Mouse (Mus musculus) adrenal gland, adult 18-20 months (tissue): ENCODE results near the gene St5. TPM values are rescaled to one million over a fixed set of nuclear protein-coding genes. Genes with fewer than 3 reads are reported as not detected.

Experiments
- DNase-seq, 2 experiments: peaks; one replicate each; pipeline ENCODE4 v3.0.0; 2021 to 2022; ENCODE audit warnings: low spot score in 2 of 2
- total RNA-seq, 2 experiments: library from RNA; stranded (reverse); gene quantifications; 1 replicate in 1 of 2; 2 replicates in 1 of 2; pipeline ENCODE4 v1.2.3; 2021

Gene St5
- total RNA-seq, 2 experiments from 2014 or later, result 26.5 to 27.7 TPM

DNA sequence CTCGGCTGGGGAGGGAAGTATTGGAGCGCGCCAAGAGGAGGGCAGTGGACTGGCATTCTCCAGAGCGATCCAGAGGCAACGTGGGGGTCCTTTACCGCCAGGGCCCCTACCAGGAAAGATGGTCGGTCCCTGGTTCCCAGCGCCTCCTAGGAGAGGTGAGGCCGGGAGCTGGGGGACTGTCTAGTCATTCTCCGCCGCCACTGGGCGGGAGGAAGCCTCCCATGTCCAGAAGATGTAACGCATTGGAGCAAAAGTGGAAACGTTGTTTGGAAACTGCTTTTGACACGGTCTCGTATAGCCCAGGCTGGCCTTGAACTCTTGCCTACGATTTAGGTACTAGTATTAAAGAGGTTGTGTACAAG lies 592 bp upstream of the St5 start:
- DNase-seq, result no peak

DNA sequence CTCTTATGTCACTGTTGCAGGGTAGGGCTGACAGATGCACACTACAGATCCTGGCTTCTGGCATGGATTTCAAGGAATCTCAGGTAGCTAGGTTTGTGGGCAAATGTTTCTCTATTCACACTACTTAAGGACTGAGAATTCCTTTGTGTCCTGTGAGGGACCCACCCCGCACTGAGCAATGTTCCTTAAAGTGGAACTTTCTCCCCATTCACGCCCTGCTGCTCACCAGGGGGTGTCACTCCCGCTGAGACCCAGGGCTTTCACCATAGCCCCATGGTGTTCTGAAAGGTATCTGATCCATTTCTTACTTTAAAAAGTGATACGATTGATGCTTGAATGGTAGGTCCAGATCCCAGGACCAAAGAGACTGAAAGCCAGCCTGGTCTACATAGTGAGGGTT lies 684 bp downstream of the St5 start:
- no peak for DNase-seq

DNA sequence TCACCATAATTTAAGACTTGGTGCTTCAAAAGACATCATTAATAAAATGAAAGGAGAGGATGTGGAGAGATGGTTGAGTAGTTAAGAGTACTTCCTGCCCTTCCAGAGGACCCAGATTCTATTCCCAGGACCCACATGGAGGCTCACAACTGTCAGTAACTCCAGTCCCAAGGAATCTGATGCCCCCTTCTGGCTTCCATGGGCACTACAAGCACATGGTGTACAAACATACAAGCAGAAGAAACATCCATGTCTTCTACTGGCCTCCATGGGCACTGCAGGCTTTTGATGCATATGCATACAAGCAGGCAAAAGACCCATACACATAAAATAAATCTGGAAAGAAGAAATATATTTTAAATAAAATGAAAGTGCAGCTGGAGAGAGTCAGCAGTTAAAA lies 3.2 kb downstream of the St5 start:
- DNase-seq, result no peak

DNA sequence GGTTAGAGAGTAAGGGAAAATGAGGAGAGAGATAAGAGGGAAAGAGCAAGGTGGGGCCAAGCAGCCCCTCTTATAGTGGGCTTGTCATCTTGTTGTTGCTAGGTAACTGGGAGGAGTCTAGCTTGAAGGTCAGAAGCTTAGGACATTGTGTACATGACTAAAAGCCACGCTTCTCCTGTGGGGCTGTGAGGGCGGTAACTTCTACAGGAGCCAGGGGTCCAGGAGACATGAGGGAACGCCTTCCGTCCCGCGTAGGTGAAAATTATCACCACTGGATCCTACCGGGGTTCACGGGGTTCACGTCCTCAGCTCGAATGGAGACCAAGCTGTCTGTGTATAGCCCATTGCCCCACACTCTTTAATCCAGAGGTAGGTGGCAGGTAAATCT lies 8.1 kb downstream of the St5 start:
- DNase-seq, result no peak

DNA sequence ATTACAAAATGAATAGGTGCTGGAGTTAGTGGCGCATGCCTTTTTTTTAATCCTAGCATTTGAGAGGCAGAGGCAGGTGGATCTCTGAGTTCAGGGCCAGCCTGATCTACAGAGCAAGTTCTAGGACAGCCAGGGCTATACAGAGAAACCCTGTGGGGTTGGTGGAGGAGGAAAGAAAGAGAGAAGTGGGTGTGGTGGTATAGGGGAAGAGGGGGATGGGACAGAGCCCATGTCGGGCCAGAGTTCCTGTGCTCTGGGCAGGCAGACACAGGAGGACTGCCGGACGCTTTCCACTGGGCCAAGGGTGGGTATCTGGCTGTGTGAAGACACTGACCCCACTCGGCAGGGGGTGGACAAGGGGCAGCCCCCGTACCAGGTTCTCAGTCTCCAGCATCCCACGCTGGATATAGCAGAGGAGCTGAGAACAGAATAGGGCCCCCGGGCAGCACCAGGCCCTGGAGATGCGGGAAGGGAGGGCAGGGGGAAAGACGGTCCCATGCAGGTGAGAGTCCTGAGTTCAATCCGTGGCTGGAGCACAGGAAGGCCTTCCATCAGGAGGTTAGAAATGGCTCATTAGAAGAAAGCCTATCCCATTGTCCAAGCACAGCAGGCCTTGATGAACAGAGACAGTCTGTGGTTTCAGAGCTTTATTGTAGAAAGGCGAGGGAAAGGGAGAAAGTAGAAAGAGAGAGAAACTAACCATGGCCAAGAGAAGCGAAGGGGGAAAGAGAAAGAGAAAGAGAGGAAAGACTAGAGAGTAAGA lies 8.6 kb downstream of the St5 start:
- DNase-seq, result no peak

DNA sequence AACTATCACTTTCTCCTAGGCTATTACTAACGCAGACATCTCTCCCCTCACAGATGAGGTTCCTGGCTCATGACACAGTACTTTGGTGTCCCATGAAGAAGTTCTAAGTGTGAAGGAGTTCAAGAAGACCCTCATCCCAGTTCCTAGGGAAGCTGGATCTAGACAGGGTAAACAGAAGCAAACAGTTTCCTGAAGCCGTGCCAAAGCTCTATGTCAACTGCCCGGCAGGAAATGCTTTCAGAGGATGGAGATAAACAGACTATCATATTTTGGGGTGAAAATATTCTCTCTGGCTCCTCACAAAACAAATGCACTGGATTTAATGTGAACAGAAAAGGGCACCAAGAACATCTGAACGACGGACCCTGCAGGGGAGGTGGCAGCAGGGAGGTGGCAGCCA lies 12.4 kb downstream of the St5 start:
- DNase-seq, result no peak

DNA sequence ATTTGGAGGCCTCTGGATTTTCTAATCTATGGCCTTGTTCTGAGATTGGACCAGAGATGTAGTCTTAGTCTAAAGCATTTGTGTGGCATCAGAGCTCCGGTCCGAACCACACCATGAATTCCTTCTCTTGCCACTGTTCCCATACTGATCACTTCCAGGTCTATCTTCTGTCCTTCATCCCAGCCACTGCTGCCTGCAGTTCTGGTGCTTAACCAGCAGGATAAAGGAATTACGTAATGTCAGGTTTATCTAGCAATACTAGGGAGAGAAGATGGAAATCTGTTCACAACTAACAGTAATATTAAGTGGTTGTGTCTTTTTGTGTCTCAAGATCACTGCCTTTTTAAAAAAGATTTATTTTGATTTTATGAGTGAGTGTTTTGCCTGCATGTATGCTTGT lies 13.3 kb downstream of the St5 start:
- no peak for DNase-seq

DNA sequence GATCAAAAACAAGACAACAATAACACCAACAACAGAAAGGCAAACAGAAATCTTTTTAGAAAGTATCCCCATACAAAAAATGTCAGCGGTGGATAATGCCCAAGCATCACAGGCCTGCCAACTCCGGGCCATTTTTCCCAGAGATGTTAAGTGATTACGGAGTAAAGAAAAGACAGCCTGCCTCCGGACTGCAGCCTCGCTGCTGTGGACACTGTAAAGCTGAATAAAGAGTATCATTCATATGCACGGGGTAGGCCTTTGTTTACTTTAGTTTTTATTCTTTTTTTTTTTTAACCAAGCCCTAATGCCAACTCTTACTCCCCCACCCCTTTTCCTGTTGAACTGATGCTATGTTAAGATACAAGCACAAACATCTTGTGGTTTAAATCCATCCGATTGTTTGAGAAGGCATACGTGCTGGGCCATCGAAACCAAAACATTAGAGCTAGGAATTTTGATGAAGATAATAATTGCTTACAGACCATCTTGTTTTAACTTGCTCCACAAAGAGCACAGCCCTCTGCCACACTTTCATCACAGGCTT lies 16.7 kb downstream of the St5 start:
- DNase-seq, result no peak

DNA sequence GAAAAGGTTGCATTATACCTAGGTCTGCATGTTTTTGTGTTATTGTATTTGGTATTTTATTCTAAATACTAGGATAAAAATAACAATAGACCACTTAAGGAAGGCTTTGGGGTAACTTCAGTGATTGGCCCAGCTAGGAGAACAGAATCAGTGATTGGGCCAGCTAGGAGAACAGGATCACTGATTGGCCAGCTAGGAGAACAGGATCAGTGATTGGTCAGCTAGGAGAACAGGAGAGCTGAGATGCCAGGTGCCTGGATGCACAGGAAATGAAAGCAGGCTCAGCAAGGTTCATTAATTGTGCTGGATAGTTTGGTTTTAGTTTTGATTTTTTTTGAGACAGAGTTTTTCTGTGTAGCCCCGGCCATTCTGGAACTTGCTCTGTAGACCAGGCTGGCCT lies 22.5 kb downstream of the St5 start:
- no peak for DNase-seq

DNA sequence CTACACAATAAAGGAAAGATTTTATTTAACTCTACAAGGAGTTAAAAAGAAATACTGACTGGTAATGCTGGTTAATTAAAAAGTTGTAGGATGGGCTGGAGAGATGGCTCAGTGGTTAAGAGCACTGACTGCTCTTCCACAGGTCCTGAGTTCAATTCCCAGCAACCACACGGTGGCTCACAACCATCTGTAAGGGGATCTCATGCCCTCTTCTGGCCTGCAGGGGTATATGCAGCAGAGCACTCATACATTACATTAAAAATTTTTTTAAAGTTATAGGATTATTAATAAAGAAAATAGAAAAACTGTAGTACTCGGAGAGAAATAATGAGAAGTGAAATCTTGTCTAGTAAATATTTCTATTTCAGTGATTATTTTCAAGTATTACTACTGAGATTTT lies 23.1 kb downstream of the St5 start:
- no peak for DNase-seq

DNA sequence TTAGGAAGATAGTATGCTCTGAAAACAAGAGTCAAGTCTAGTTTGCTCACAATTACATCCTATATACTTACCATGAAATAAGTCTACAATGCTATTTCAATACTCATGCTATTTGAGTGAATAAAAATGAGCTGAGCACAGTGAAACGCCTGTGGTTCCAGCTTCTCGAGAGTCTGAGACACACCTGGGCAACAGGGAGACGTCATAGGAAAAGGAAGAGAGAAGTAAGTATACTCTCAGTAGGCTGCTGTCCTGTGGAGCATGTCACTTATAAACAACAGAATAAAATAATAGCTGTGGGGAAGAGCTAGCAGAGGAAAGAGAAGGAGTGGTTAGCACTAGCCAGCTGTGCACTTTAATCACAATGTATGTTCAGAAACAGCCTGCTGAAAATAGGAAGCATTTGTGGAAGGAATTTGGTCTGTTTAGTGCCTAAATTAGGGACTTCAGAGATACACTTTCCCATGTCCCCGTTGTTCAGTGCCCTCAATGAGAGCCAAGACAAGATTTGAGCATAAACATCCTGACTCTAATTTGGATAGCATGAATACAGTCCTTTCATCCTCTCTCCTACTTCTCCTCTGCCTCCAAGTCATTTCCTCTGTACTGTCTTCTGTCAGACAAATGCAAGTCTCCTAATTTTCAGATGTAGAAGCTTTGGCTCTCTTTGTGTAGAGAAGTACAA lies 28.3 kb downstream of the St5 start:
- no peak for DNase-seq

DNA sequence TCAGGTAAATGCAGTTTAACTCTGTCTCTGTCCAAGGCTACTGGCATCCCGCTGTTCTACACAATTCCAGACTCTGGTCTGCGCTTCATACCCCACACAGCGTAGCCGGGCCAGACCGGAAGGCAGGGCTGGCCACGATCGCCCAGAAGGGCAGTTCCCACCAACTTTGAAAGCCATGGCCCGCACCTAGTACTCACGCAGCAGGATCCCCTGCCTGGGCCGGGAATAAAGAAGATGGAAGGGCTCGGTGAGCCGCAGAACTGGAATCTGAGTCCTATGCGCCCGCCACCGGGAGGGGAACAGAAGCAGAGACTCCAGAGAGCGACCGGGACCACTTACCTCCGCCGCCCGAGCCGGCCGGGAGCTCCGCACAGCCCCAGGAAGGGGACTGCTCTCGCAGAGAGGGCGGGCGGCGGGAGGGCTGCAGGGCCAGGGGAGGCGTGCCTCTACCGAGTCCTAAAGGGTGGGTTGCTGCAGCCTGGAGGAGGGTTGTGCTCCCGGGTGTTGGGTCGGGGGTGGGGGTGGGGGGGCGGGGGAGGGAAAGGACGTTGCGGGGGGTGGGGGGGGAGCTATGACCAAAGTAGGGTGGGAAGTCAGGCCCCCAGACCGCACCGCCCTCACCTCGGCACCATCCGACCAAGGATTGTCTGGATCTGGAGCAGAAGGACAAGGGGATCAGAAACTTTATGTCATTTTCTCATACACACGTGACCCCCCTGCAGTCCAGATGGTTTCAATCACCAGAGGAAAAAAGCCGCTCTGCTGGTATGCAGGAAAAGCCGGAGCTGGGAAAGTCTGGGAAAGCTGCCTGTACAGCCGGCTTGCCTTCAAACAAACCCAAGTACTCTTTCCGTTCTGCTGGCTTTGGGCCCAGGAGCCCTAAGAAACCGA lies 31.6 kb downstream of the St5 start:
- peak; percentile 59 to 62 for DNase-seq

DNA sequence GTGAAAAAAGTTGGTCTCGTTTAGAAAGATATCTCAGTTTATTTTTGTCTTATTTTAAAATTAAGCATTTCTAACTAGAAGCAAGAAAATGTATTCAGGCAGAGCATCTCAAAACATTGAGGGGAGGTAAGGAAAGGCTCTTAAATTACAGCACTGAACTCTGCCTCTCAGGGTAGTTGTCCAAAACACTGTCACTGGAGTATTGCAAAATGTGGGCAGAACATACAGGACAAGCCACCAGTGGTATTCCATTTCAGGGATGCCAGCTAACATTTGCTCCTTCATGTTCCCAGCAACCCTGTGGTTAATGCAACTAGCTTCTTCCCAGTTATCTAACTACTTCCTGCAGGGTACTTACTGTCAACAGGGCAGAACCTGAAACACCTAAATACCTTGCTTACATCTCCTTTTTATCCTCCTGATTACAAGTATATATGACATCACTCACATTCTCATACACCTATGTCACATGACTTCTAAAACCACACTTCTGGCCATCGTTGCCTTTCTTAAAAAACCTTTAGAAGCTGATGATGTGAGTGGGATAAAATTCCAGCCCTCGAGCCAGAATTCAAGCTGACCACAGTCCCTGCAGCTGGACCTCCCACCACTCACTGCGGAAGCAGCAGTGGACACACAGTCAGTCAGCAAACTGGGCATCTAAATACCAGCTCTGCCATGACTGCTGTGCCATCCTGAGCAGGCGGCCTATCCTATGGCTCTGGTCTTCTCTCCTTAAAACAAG lies 33.8 kb downstream of the St5 start:
- no peak for DNase-seq

DNA sequence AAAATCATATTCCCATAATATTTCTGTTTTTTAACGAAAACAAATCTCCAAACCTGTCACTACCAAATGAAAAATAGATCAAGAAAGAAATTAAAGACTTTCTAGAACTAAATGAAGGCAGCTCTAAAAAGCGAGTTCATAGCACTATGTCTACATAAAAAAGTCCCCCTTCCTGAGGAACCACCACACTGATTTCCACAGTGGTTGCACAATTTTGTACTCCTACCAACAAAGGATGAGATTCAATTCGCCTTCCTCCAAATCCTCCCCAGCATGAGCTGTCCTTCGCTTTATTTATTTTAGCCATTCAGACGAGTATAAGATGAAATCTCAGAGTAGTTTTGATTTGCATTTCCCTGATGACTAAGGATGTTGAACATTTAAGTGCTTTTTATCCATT lies 36.7 kb downstream of the St5 start:
- no peak for DNase-seq

DNA sequence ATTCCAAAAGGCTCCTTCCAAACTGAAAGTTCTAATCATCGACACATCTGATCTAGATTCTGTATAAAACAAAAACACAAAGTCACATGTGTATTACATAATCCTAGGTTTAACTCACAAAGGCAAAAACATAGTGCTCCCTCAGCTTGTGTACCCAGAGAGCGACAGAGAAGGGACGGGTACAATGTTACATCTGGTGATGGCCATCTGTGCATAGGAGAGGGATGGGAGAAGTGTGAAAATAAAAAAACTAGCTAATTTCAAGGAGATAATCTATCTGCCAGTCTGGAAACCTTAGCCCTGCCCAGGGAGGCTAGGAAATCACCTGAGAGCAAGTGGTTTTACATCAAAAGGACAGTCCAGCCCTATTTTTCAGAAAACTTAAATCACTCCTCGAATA lies 40.8 kb downstream of the St5 start:
- no peak for DNase-seq

DNA sequence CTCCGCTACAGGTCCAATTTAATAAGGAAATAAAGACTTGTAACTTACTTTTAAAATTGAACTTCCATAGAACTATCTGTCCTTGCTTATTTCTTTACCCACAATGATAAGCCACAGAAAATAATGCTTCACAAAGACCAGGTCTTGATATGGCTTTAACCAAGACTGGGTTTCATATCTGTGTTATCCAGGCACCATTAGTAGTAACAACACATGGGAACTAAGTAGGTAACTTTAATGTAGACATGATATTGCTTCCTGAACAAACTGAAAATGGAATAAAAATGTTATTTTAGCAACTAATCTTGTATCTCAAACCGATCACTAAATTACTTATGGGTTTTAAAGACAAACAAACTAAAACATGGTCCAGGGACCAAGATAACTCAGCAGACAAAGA lies 44.1 kb downstream of the St5 start:
- DNase-seq, result no peak

DNA sequence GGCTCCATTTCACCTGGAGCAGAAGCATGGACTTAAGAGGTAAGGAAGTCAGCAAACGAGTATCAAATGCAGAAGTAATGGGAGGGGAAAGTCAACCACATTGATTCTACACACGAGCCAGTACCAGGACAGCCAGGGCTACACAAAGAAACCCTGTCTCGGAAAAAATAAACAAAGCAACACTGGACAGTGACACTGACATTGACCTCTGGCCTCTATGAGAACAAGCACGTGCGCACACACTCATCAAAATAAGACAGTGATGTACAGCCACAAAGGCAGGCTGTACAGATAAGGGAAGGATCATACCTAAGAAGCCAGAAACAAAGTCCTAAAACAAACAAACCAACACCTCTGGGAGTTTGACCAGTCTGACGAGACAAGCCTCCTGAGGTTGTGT lies 45.5 kb downstream of the St5 start:
- no peak for DNase-seq

DNA sequence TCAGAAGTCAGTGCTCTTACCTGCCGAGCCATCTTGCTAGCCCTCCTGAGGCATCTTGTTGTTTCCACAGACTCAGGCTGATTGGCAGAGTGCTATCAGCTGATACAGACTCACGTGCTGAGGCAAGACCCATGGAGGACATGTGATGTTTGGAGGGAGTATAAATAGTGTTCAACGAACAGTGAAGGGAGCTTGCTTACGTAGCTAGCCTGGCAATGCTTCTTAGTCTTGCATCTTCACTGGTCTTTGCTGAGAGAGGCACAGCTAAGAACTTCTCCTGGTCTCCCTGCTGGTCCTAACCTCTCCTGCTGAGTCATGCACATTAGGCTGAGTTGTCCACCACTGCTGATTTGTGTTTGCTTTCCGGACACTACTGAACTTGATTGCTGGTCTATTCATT lies 48.5 kb downstream of the St5 start:
- DNase-seq, result no peak

DNA sequence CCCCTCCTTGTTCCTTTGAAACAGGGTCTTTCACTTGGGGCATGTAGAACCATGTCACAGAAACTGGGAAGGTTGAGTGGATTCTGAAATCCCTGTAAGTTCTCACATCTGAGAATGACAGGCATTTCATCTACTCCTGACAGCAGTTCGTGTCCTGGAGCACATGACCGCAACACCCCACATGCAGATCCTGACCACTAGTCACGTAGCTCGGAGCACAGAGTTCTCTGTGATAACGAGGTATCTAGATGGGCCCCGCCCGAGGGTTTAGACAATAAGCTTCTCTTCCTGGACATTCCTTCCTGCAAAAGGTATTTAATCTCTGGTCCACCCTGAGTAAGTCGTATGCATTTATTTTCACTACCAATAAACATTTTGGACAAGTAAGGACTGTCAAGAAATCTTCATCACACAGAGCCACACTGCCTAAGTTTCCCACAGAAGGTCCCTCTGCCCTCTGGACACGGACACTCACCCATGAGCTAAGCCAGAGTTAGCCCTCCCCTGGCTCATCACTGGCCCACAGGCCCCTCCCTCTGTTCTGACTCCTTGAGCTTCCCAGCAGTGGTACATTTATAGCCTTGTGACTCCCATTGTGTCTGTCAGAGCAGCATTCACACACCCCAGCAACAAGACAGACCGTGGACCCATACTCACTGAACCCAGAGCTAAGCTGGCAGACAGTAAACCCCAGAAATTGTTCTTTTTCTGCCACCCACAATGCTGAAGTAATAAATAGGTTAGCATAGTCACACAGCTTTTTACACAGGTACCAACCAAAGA lies 54.4 kb downstream of the St5 start:
- DNase-seq, result no peak

DNA sequence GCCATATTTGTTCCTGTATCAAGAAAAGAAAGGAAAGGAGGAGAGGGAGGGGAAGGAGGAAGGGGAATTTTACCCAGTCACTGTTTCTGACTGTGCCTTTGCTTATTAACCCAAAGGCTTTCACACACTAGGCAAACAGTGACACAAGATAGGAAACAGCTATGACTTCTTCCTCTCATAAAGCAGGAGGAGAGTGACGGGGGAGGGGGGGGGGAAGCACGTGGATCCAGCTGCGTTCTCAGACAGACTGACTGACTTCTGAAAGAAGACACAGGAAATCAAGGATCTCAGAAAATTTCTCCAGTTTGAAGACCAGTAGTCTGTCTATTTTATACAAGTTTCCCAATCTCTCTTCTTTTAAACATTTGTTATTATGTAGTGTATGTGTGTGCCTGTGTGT lies 56.8 kb downstream of the St5 start:
- no peak for DNase-seq
